Mouse (Mus musculus) embryo, embryonic 9.5 days (tissue): Measurements from ENCODE around the gene Clca3a1.

Experiments
- DNase-seq: peaks from one replicate; pipeline ENCODE4 v3.0.0-alpha.2; 2017; ENCODE audit errors: extremely low spot score

The Clca3a1 gene

GRCm38 (mm10) chr3:144719088-144719900 is 41.5 kb downstream of the Clca3a1 start:
- peak; percentile 73 for DNase-seq

- no peak for DNase-seq
Measured at GRCm38 (mm10) chr3:144718706-144719087, 42.1 kb downstream of the Clca3a1 start.

GRCm38 (mm10) chr3:144717835-144718234 is 42.9 kb downstream of the Clca3a1 start:
- DNase-seq = no peak

GRCm38 (mm10) chr3:144717121-144717520 is 43.7 kb downstream of the Clca3a1 start:
- DNase-seq = no peak

GRCm38 (mm10) chr3:144715901-144716300 is 44.9 kb downstream of the Clca3a1 start:
- DNase-seq = no peak

- no peak for DNase-seq
Measured at GRCm38 (mm10) chr3:144715033-144715432, 45.7 kb downstream of the Clca3a1 start.

- no peak for DNase-seq
Measured at GRCm38 (mm10) chr3:144714606-144715005, 46.2 kb downstream of the Clca3a1 start.

- no peak for DNase-seq
Measured at GRCm38 (mm10) chr3:144714126-144714525, 46.7 kb downstream of the Clca3a1 start.

- no peak for DNase-seq
Measured at GRCm38 (mm10) chr3:144711607-144712206, 49.1 kb downstream of the Clca3a1 start.

GRCm38 (mm10) chr3:144708612-144709011 is 52.2 kb downstream of the Clca3a1 start:
- DNase-seq = no peak

- no peak for DNase-seq
Measured at GRCm38 (mm10) chr3:144703959-144704358, 56.8 kb downstream of the Clca3a1 start.

- DNase-seq = no peak
Measured at GRCm38 (mm10) chr3:144698790-144699433, 61.9 kb downstream of the Clca3a1 start.

GRCm38 (mm10) chr3:144697942-144698341 is 62.8 kb downstream of the Clca3a1 start:
- no peak for DNase-seq

- DNase-seq = no peak
Measured at GRCm38 (mm10) chr3:144697154-144697553, 63.6 kb downstream of the Clca3a1 start.

GRCm38 (mm10) chr3:144694941-144695340 is 65.8 kb downstream of the Clca3a1 start:
- DNase-seq = no peak

- no peak for DNase-seq
Measured at GRCm38 (mm10) chr3:144694040-144694439, 66.7 kb downstream of the Clca3a1 start.

- no peak for DNase-seq
Measured at GRCm38 (mm10) chr3:144692052-144692451, 68.7 kb downstream of the Clca3a1 start.

- peak; percentile 89 for DNase-seq
Measured at GRCm38 (mm10) chr3:144689236-144689635, 71.5 kb downstream of the Clca3a1 start.

- DNase-seq = no peak
Measured at GRCm38 (mm10) chr3:144688284-144688683, 72.5 kb downstream of the Clca3a1 start.

GRCm38 (mm10) chr3:144687618-144688017 is 73.2 kb downstream of the Clca3a1 start:
- DNase-seq = no peak

GRCm38 (mm10) chr3:144686146-144686545 is 74.6 kb downstream of the Clca3a1 start:
- no peak for DNase-seq

GRCm38 (mm10) chr3:144683136-144683814 is 77.5 kb downstream of the Clca3a1 start:
- DNase-seq = no peak
